Comparison of ENCODE assay signal across 11 mouse cellular contexts in genomic region chr11:35231361-35232090, GRCm38 (mm10).
DNase-seq lines count a peak whose midpoint lies in the region; ATAC-seq and TF ChIP-seq lines count a peak whose summit lies in the region.
"Had no signal": no experiment of that assay in that cellular context is flagged by ENCODE, and none has a peak within 500 bp of the region (broad histone marks: within the 10 kb centered on the region; RNA-seq: fewer than 3 reads in every experiment).

No protein-coding gene starts in this region.

- no peak overlapping the region for H3K4me2 ChIP-seq in lung, postnatal 0 days (replicated peaks; ENCODE audit: low read depth, low read length)
- H3K4me2 ChIP-seq in midbrain, embryonic 11.5 days = no peak overlapping the region
- H3K4me2 ChIP-seq: limb, embryonic 12.5 days had no signal

- H3K27ac ChIP-seq in lung, postnatal 0 days (ENCODE audit: low read length) = no peak overlapping the region
- peak overlapping the region; percentile 54 for H3K27ac ChIP-seq in heart, adult 2 months
- no peak overlapping the region for H3K27ac ChIP-seq in midbrain, embryonic 11.5 days (ENCODE audit: low read depth, low read length)
- H3K27ac ChIP-seq in embryonic facial prominence, embryonic 10.5 days (replicated peaks) = no peak overlapping the region

- no peak for TF ChIP-seq POLR2A in heart, adult 2 months (IDR thresholded peaks at IDR 0.05; ENCODE audit: insufficient read depth, low read depth, low read length)

- H3K36me3 ChIP-seq in lung, postnatal 0 days (ENCODE audit: insufficient read depth, low read length) = no peaks in the 10 kb centered on the region
- H3K36me3 ChIP-seq in heart, adult 2 months (ENCODE audit: control insufficient read depth, insufficient read depth, low read length) = no peaks in the 10 kb centered on the region
- H3K36me3 ChIP-seq in midbrain, embryonic 11.5 days (ENCODE audit: control insufficient read depth, insufficient read depth, low read length) = no peaks in the 10 kb centered on the region
- H3K36me3 ChIP-seq in embryonic facial prominence, embryonic 10.5 days (replicated peaks) = no peaks in the 10 kb centered on the region
- H3K36me3 ChIP-seq: limb, embryonic 12.5 days had no signal

- H3K4me1 ChIP-seq in lung, postnatal 0 days (ENCODE audit: insufficient read depth, low read depth, low read length) = no peaks in the 10 kb centered on the region
- H3K4me1 ChIP-seq in heart, adult 2 months (ENCODE audit: control insufficient read depth, insufficient read depth, low read length) = peaks cover 6% of the 10 kb centered on the region
- no peaks in the 10 kb centered on the region for H3K4me1 ChIP-seq in midbrain, embryonic 11.5 days (ENCODE audit: control insufficient read depth, insufficient read depth, low read length)
- H3K4me1 ChIP-seq in embryonic facial prominence, embryonic 10.5 days = peaks cover 26% of the 10 kb centered on the region

- H3K4me3 ChIP-seq in lung, postnatal 0 days (ENCODE audit: low read depth, low read length) = no peak overlapping the region
- H3K4me3 ChIP-seq in heart, adult 2 months = no peak overlapping the region
- no peak overlapping the region for H3K4me3 ChIP-seq in midbrain, embryonic 11.5 days (ENCODE audit: low read depth, low read length)
- no peak overlapping the region for H3K4me3 ChIP-seq in embryonic facial prominence, embryonic 10.5 days
- H3K4me3 ChIP-seq: limb, embryonic 12.5 days had no signal

- no peaks in the 10 kb centered on the region for H3K9me3 ChIP-seq in lung, postnatal 0 days (ENCODE audit: low read length)
- H3K9me3 ChIP-seq in midbrain, embryonic 11.5 days (ENCODE audit: control insufficient read depth, low read length) = no peaks in the 10 kb centered on the region
- no peaks in the 10 kb centered on the region for H3K9me3 ChIP-seq in embryonic facial prominence, embryonic 10.5 days
- H3K9me3 ChIP-seq: limb, embryonic 12.5 days had no signal

- WGBS in lung, postnatal 0 days = 73% methylated on average over 10 of the region's 10 CpGs
- 41% methylated on average over 10 of the region's 10 CpGs for WGBS in heart, adult 2 months
- WGBS in midbrain, embryonic 11.5 days = 89% methylated on average over 10 of the region's 10 CpGs
- 86% methylated on average over 10 of the region's 10 CpGs for WGBS in embryonic facial prominence, embryonic 10.5 days

- peak; percentile 7 to 20 for DNase-seq in lung, adult 18-20 months
- DNase-seq in lung, postnatal 0 days (ENCODE audit: low spot score) = no peak
- DNase-seq in heart, adult 2 months = peak; percentile 41 to 63
- peak; percentile 39 for DNase-seq in kidney, postnatal 14 days
- no peak for DNase-seq in midbrain, embryonic 11.5 days (ENCODE audit: low spot score, missing footprints)
- no peak for DNase-seq in embryonic facial prominence, embryonic 10.5 days (ENCODE audit: low spot score)
- no peak for DNase-seq in retina, postnatal 1 day
- DNase-seq: embryo, embryonic 11 days; midbrain, embryonic 14.5 days had no signal

- no peaks in the 10 kb centered on the region for H3K79me2 ChIP-seq in heart, adult 2 months (replicated peaks; ENCODE audit: control insufficient read depth, insufficient read depth, low read length)

- H3K9ac ChIP-seq in lung, postnatal 0 days (replicated peaks; ENCODE audit: low read depth) = no peak overlapping the region
- no peak overlapping the region for H3K9ac ChIP-seq in heart, adult 2 months (ENCODE audit: low read depth, low read length)
- no peak overlapping the region for H3K9ac ChIP-seq in midbrain, embryonic 11.5 days (ENCODE audit: low read length)
- H3K9ac ChIP-seq: limb, embryonic 12.5 days had no signal

- TF ChIP-seq EP300 in lung, postnatal 0 days (IDR thresholded peaks at IDR 0.05) = no peak
- no peak for TF ChIP-seq EP300 in heart, adult 2 months (IDR thresholded peaks at IDR 0.05; ENCODE audit: insufficient read depth, low read depth, low read length)

- ATAC-seq in lung, postnatal 0 days = no peak
- peak; percentile 83 for ATAC-seq in cerebellum, adult (ENCODE audit: insufficient number of reproducible peaks, low FRiP score, low TSS enrichment)
- no peak for ATAC-seq in midbrain, embryonic 11.5 days (ENCODE audit: low FRiP score)

- H3K27me3 ChIP-seq in lung, postnatal 0 days (replicated peaks; ENCODE audit: insufficient read depth, low read length) = no peaks in the 10 kb centered on the region
- no peaks in the 10 kb centered on the region for H3K27me3 ChIP-seq in heart, adult 2 months (ENCODE audit: control insufficient read depth, insufficient read depth, low read length)
- no peaks in the 10 kb centered on the region for H3K27me3 ChIP-seq in midbrain, embryonic 11.5 days (ENCODE audit: control insufficient read depth, insufficient read depth, low read length)
- H3K27me3 ChIP-seq in embryonic facial prominence, embryonic 10.5 days (replicated peaks; ENCODE audit: low read depth, poor library complexity, severe bottlenecking) = 0 out of 2 replicates have a peak, but pooled peaks cover 3% of the 10 kb centered on the region
- H3K27me3 ChIP-seq: limb, embryonic 12.5 days had no signal

- no peak for TF ChIP-seq CTCF in lung, postnatal 0 days (IDR thresholded peaks at IDR 0.05)
- no peak for TF ChIP-seq CTCF in heart, adult 2 months (IDR thresholded peaks at IDR 0.05)

- intact Hi-C loops in heart, adult 2 months (cut with DNase I) = loop anchor here (5.0 kb wide), 1 partner anchor 61 kb away; no protein-coding TSS in a partner anchor

Comparison
In these comparisons a context has a peak if more than half of its experiments do, and no peak if none do; other contexts are left out.
1. DNase-seq: peak in lung, adult 18-20 months (2 of 2), heart, adult 2 months (2 of 2) and kidney, postnatal 14 days (single experiment); none in lung, postnatal 0 days (single experiment), midbrain, embryonic 11.5 days (single experiment), embryonic facial prominence, embryonic 10.5 days (single experiment) and retina, postnatal 1 day (single experiment).